Mouse (Mus musculus) thymus, postnatal 10 days (tissue): ENCODE data around the gene Ybx3.

Experiments
- DNase-seq, 2 experiments: peaks; one replicate each; pipeline ENCODE4 v3.0.0; 2021; ENCODE audit warnings: low spot score in 2 of 2

The Ybx3 gene

DNA sequence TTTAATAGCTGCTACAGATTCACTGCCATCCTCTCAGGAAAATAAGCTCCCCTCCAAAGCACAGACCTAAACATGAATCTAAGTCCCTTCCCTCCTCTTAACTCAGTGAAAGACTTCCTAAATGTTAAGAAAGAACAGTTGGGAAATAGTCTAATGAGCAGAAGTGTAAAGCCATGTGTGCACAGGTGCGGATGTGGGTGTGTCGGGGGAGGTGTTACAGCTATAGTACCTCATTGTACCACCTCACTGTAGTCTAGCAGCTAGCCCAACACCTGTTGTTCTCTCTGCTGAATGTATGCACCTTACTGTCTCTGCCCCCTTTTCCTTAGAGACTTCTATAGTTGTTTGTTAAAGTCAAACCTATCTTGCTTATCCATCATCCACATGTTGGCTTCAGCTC, 61.2 kb downstream of the Ybx3 start:
- DNase-seq = no peak

DNA sequence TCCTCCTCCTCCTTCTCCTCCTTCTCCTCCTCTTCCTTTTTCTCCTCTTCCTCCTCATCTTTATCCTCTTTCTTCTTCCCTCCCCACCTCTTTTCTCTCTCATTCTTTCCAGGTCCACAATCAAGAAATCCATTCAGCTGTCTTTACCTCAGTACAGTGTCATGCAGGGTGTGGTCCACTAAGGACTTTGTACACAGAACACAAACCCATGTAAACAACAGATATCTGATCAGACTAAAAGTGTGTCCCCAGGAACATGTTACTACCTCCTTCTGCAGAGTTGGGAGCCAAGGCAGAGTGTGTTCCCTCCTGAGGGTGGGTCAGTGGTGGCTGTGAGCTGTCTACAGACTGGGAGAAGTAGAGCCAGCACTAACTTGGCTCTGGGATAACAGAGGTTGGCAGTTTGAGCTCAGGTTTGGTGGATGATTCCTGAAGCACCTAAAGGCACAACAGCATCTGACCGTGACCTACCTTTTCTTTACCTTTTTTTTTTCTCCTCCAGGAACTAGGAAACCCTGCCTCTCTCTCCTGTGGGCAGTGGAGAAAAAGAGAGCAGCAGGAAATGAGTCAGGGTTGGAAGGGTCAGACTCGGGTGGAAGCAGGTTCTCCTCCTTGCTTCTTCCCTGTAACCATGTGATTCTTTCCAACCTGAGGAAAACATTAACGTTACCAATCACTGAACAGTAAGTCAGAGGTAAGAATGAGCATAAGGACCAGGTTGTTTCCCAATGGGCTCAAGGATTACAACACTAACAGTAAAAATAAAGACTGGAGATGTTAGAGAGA, 66.2 kb downstream of the Ybx3 start:
- DNase-seq = no peak

GRCm38 (mm10) chr6:131316155-131317101, 71.8 kb downstream of the Ybx3 start:
- DNase-seq = no peak
